Mouse (Mus musculus) E14TG2a.4 (cell line): Measurements from ENCODE around the gene Arhgap10.

Experiments
- CTCF ChIP-seq: conservative IDR thresholded peaks from 2 replicates; pipeline ENCODE4 v1.5.1; 2014; ENCODE audit warnings: low read length
- NANOG ChIP-seq: IDR thresholded peaks from 2 replicates; pipeline ENCODE4 v1.6.1; 2014; ENCODE audit warnings: borderline replicate concordance, low read length, mixed read lengths
- POU5F1 ChIP-seq: IDR thresholded peaks from 2 replicates; pipeline ENCODE4 v1.6.1; 2014; ENCODE audit warnings: low read length, borderline replicate concordance

DNA sequence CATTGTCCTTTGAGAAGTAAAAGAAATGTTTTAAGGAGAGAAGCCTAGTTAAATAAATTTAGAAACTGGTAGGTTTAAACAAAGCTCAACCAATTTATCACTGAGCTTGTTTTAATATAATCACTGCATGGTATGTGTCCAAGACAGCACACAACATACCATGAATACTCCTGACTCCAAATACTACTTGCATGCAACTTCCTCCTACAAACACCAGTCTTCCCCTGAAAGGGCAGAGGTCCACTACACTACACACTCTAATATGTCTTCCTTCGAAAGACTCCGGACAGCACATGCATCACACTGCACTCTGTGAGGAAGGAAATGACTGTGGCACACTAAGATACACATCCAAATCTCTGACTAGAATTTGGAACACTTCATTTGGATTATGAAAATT is 20.3 kb downstream of the Arhgap10 start:
- TF ChIP-seq CTCF (no peak), NANOG (no peak), POU5F1 (no peak)
